Mouse (Mus musculus) heart, embryonic 11.5 days (tissue): ENCODE measurements around the gene S100a10. TPM values are rescaled to one million over a fixed set of nuclear protein-coding genes. Genes with fewer than 3 reads are reported as not detected.

Experiments
- ATAC-seq: fragments of 200-750 bp; cut with Nextera tagmentation; replicated peaks from 2 replicates; pipeline ENCODE4 v1.8.0; 2017; ENCODE audit warnings: moderate library complexity; ENCODE audit not compliant: insufficient number of reproducible peaks, low FRiP score, low TSS enrichment
- H3K27ac ChIP-seq: fragments of 300-500 bp; sonication (generic); 2 replicates; pipeline ENCODE4 v1.5.1; 2014; ENCODE audit warnings: mild to moderate bottlenecking, low read depth, low read length
- H3K27me3 ChIP-seq: fragments of 300-500 bp; sonication (generic); 2 replicates; pipeline ENCODE4 v1.6.1; 2014; ENCODE audit warnings: mild to moderate bottlenecking, low read length, mixed read lengths; ENCODE audit not compliant: control insufficient read depth, insufficient read depth
- H3K36me3 ChIP-seq: fragments of 300-500 bp; sonication (generic); 2 replicates; pipeline ENCODE4 v1.6.1; 2014; ENCODE audit warnings: mild to moderate bottlenecking, low read length, moderate library complexity, mixed read lengths; ENCODE audit not compliant: control insufficient read depth, insufficient read depth
- H3K4me1 ChIP-seq: fragments of 300-500 bp; sonication (generic); 2 replicates; pipeline ENCODE4 v1.6.1; 2014; ENCODE audit warnings: low read length; ENCODE audit not compliant: control insufficient read depth, insufficient read depth
- H3K4me2 ChIP-seq: fragments of 300-500 bp; sonication (generic); 2 replicates; pipeline ENCODE4 v1.6.1; 2014; ENCODE audit warnings: mild to moderate bottlenecking, moderate library complexity
- H3K4me3 ChIP-seq: fragments of 300-500 bp; sonication (generic); 2 replicates; pipeline ENCODE4 v1.5.1; 2014; ENCODE audit warnings: low read depth, low read length
- H3K9ac ChIP-seq: fragments of 300-500 bp; sonication (generic); 2 replicates; pipeline ENCODE4 v1.6.1; 2014; ENCODE audit warnings: mild to moderate bottlenecking, low read depth, low read length, moderate library complexity
- H3K9me3 ChIP-seq: fragments of 300-500 bp; sonication (generic); replicated peaks from 2 replicates; pipeline ENCODE4 v1.6.1; 2016; ENCODE audit warnings: low read length; ENCODE audit not compliant: control insufficient read depth
- WGBS: fragments of 180-500 bp; shearing (Covaris S2); extraction: QIAGEN DNeasy Blood & Tissue Kit; methylation state at CpG from one replicate; pipeline ENCODE4 v1.1.7; 2014; ENCODE audit not compliant: insufficient replicate concordance; 5-methylcytosine and 5-hydroxymethylcytosine counted together
- polyA plus RNA-seq: library from polyadenylated mRNA; unstranded; fragments of >200 nt; fragmentation: Nextera tagmentation; extraction: Ambion mirVana; gene quantifications from 2 replicates; pipeline ENCODE4 v1.2.1, GENCODE M21; 2014

S100a10 gene
- polyA plus RNA-seq, 1 experiment from 2014 or later, result 222 TPM

DNA sequence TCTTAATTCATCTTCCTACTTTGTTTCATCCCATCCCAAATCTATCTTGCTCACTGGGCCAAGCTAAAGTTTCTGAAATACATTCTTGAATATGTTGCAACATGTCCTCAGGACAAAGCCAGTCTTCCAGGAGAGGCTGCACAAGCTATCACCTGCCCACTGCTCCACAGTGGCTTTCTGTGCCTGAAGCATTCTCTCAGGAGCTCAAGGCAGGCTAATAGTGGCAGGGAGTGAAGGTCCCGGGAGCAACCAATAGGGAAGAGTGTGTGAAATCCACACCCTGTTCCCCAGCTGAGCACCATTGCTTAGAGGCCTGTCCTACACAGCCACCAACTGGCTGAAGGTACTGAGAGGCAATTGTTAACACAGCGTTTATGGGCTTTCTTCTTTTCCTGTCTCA, 26.1 kb downstream of the S100a10 start:
- Histone ChIP-seq H3K27ac (no peak overlapping the region), H3K9me3 (no peaks in the 10 kb centered on the region), H3K4me1 (no peaks in the 10 kb centered on the region), H3K36me3 (no peaks in the 10 kb centered on the region), H3K4me2 (no peak overlapping the region), H3K9ac (no peak overlapping the region), H3K4me3 (no peak overlapping the region), H3K27me3 (no peaks in the 10 kb centered on the region)
- no peak for ATAC-seq
- 37% methylated on average over 2 of the region's 2 CpGs for WGBS

DNA sequence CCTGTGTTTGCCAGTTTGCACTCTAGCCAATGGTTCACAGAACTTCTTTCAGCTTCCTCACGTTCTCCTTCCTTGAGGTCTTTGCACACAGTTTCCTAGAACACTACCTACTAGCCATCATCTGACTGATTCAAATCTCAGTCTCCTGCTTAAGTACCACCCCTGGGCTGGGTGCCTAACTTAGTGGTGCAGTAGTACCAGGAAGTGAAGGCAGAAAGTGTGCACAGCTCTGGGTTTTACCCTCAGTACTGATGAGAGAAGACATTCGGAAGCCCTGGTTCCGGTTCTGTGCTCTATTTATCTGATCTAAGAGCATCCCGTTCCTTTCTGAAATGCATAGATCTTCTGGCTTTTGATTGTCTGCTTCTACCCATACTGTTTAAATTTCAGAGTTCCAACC, 26.8 kb downstream of the S100a10 start:
- Histone ChIP-seq H3K9me3 (no peaks in the 10 kb centered on the region), H3K27me3 (no peaks in the 10 kb centered on the region), H3K27ac (no peak overlapping the region), H3K4me1 (no peaks in the 10 kb centered on the region), H3K9ac (no peak overlapping the region), H3K4me2 (no peak overlapping the region), H3K36me3 (no peaks in the 10 kb centered on the region), H3K4me3 (no peak overlapping the region)
- no peak for ATAC-seq
- WGBS, result 78% methylated on average over 4 of the region's 4 CpGs

DNA sequence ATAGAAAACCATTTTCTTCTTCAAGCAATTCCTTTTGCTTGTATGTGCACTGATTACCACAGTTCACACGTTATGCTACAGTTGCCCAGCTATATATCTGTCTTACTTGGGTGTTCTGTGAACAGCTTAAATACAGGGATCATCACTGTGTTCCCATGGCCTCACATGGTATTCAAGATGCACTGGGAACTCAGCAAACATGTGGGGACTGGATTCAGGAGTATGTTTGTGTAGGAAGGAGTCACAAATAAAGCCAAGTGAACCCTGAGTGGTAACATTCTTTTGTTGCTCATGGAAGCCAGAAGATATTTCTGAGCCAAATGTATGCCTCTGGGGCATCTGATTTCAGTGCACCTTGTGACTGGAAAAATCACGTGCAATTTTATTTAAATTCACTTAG, 28.2 kb downstream of the S100a10 start:
- no peak for ATAC-seq
- no peak overlapping the region for H3K9ac ChIP-seq
- WGBS, result 71% methylated on average over 2 of the region's 2 CpGs

DNA sequence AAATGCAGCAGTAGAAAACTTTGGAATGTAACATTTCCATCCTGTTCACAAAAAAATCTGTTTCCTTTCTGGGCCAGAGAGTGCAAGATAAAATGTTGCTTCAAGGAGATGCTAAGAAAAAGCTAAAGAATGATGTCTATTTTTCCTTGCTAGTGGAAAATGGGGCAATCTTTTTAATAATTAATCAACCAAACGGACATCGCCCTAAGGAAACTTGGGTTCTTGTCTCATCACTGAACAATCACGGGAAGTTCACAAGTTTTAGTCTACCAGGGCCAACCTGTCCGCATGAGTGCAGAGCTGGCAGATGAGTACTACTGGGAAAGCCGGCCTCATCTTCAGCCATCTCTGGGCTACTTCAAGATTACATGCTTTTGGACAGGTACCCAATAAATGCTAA, 34.7 kb downstream of the S100a10 start:
- Histone ChIP-seq H3K36me3 (no peaks in the 10 kb centered on the region), H3K9me3 (no peaks in the 10 kb centered on the region), H3K4me2 (no peak overlapping the region), H3K27ac (no peak overlapping the region), H3K9ac (no peak overlapping the region), H3K4me1 (no peaks in the 10 kb centered on the region), H3K4me3 (no peak overlapping the region), H3K27me3 (no peaks in the 10 kb centered on the region)
- no peak for ATAC-seq
- WGBS, result 85% methylated on average over 5 of the region's 5 CpGs

More for the DNA sequence above, 28.2 kb downstream of the S100a10 start:
- H3K36me3 ChIP-seq, result no peaks in the 10 kb centered on the region
- no peaks in the 10 kb centered on the region for H3K9me3 ChIP-seq
- no peak overlapping the region for H3K4me3 ChIP-seq
- no peaks in the 10 kb centered on the region for H3K27me3 ChIP-seq
- no peak overlapping the region for H3K27ac ChIP-seq
- no peak overlapping the region for H3K4me2 ChIP-seq
- H3K4me1 ChIP-seq, result no peaks in the 10 kb centered on the region

DNA sequence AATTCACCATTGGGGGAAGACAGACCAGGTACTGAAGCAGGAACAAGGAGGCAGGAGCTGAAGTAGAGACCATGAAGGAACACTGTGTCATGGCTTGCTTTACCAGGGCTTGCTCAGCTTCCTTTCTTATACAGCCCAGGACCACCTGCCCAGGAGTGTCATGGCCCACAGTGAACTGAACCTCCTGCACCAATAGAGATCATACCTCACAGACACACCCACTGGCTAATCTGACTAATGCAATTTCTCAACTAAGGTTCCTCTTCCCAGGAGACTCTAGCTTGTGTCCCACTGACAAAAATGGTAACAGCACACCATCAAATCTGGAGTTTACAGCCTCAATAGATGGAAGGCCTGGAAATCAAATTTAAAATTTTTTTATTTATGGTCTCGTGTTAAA, 35.4 kb downstream of the S100a10 start:
- no peaks in the 10 kb centered on the region for H3K9me3 ChIP-seq
- ATAC-seq, result no peak
- no peaks in the 10 kb centered on the region for H3K36me3 ChIP-seq
- H3K27ac ChIP-seq, result no peak overlapping the region
- no peaks in the 10 kb centered on the region for H3K27me3 ChIP-seq
- H3K9ac ChIP-seq, result no peak overlapping the region
- no peak overlapping the region for H3K4me3 ChIP-seq
- WGBS, result 82% methylated on average over 1 of the region's 1 CpGs
- no peaks in the 10 kb centered on the region for H3K4me1 ChIP-seq
- H3K4me2 ChIP-seq, result no peak overlapping the region

DNA sequence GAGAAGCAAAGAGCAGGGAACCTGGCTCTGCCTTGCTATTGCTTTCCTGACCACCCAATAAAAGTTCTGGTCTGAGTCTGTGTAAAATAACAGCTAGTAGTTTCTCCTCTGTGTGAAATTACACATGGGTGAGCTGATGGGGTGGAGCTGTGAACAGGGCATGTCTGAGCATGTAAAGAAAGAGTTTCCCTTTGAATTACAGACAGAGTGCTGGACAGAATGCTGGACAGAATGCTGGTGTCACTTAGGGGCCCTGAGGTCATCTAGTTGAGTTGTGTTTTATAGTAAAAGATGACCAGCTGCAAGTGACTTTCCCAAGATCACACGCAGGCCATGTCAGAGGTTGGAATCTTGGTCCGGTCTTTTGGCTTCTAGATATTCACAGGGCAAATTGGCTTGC, 37.2 kb downstream of the S100a10 start:
- Histone ChIP-seq H3K27ac (no peak overlapping the region), H3K4me2 (no peak overlapping the region), H3K9ac (no peak overlapping the region), H3K36me3 (no peaks in the 10 kb centered on the region), H3K27me3 (no peaks in the 10 kb centered on the region), H3K9me3 (no peaks in the 10 kb centered on the region), H3K4me1 (0 out of 2 replicates have a peak, but pooled peaks cover 1% of the 10 kb centered on the region), H3K4me3 (no peak overlapping the region)
- ATAC-seq, result no peak
- WGBS, result 90% methylated on average over 2 of the region's 2 CpGs

DNA sequence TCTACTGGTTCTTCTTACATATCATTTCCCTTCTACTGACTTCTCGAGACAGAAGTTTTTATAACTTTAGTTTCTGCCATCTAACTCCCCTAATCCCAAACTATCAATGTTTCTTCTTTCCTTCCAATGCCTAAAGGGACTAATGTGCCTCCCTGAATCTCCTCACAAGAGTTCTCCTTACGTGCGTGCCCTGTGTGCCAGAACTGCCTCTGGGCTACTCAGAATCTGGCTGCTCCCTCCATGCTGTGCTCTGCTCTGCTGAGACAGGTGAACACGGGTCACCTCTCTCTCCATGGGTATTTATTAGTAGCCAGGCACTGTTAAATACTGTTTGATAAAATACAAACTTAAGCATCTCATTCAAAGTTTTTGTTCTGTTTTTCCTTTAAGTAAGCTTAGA, 38.1 kb downstream of the S100a10 start:
- Histone ChIP-seq H3K4me2 (no peak overlapping the region), H3K4me1 (0 out of 2 replicates have a peak, but pooled peaks cover 4% of the 10 kb centered on the region), H3K9ac (no peak overlapping the region), H3K27me3 (no peaks in the 10 kb centered on the region), H3K4me3 (no peak overlapping the region), H3K9me3 (no peaks in the 10 kb centered on the region), H3K36me3 (no peaks in the 10 kb centered on the region), H3K27ac (no peak overlapping the region)
- 71% methylated on average over 4 of the region's 4 CpGs for WGBS
- ATAC-seq, result no peak

DNA sequence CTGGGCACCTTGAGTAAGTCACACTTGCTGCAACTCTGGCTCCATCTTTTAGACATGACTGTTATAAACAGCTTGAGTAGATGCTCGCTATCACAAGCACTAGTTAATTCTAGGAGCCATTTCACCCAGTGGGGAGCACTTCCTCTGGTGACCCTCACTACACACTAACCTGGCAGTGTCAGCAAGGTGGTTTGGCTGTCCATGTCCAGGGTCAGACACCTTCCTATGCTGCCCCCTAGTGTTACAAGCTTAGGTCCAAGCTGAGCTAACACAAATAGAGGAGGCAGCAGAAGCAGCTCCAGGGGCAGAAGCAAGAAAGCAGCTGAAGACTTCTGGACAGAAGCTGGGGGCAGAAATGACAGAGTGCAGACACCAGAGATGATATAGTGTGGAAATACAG, 38.6 kb downstream of the S100a10 start:
- ATAC-seq, result no peak
- H3K27ac ChIP-seq, result no peak overlapping the region
- H3K4me2 ChIP-seq, result no peak overlapping the region
- H3K4me1 ChIP-seq, result 0 out of 2 replicates have a peak, but pooled peaks cover 4% of the 10 kb centered on the region
- no peaks in the 10 kb centered on the region for H3K36me3 ChIP-seq
- no peaks in the 10 kb centered on the region for H3K27me3 ChIP-seq
- WGBS, result 44% methylated on average over 1 of the region's 1 CpGs
- no peak overlapping the region for H3K9ac ChIP-seq
- no peak overlapping the region for H3K4me3 ChIP-seq
- no peaks in the 10 kb centered on the region for H3K9me3 ChIP-seq

DNA sequence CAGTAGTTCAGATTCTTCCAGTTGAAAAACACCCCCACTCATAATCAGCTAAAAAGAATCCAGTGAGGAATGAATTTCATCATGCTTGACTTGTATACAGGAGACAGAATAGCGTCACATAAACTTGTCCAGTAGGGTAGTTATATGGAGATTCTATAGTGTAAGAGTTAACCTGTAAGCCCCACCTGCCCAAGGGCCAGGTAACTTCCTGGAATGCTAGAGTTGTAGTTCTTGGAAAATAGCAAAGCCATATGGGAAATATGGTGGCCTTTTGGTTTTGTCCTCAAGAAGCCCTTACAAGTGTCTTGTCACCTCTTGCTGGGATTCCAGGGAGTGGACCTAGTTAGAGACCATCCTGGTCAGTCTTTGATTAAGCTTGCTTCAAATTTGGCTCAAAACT, 41.8 kb downstream of the S100a10 start:
- H3K27ac ChIP-seq, result peak overlapping the region; percentile 29
- no peak for ATAC-seq
- H3K4me2 ChIP-seq, result no peak overlapping the region
- no peaks in the 10 kb centered on the region for H3K27me3 ChIP-seq
- no peaks in the 10 kb centered on the region for H3K36me3 ChIP-seq
- no peak overlapping the region for H3K9ac ChIP-seq
- H3K4me3 ChIP-seq, result no peak overlapping the region
- H3K4me1 ChIP-seq, result 0 out of 2 replicates have a peak, but pooled peaks cover 4% of the 10 kb centered on the region
- 87% methylated on average over 1 of the region's 1 CpGs for WGBS
- no peaks in the 10 kb centered on the region for H3K9me3 ChIP-seq
